Mouse (Mus musculus) cerebellum, adult 9-11 months (tissue): ENCODE measurements around the gene Fyn.

ENCODE experiments used
- DNase-seq: peaks from one replicate; pipeline ENCODE4 v3.0.0; 2022

The Fyn gene

DNA sequence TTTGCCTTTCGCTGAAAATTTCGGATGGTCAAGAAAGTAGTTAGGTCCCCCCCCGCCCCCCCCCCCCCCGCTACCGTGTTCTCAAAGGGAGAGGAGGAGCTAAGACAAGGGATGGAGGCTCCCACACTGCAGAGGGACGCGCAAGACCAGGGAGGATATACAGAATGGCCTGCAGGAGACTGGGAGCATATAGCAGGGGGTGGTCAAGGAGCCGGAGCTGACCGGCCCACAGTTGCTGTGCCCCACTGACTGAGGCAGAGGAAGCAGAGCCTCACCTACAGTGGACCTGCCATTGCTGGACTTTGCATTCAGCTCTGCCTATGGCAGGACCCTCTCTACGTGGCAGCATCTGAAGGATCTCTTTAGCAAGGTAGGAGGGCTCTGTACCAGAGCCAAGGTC lies 10.6 kb downstream of the Fyn start:
- peak; percentile 8 for DNase-seq

- DNase-seq, result peak; percentile 2
These were observed 11.2 kb downstream of the Fyn start for GRCm38 (mm10) chr10:39379721-39380370.

DNA sequence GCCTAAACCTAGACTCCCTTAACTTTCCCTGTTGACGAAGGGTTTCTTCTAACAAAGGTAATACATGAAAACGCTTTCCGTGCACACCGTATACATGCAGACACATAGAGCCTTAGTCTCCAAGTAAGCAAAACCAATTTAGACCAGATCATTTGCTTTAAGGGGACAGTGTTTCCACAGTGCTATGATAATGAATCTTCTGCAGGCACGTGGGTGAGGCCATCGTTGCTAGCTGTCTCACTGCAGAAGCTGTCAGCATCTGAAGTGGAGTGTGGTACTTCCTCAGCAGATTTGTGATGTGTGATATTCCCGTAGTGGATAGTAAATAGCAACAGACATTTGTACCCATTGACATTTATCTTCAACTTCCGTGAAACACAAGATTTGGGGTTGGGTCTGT lies 16.6 kb downstream of the Fyn start:
- no peak for DNase-seq

- DNase-seq, result no peak
These were observed 17.5 kb downstream of the Fyn start for GRCm38 (mm10) chr10:39386203-39386602.

DNA sequence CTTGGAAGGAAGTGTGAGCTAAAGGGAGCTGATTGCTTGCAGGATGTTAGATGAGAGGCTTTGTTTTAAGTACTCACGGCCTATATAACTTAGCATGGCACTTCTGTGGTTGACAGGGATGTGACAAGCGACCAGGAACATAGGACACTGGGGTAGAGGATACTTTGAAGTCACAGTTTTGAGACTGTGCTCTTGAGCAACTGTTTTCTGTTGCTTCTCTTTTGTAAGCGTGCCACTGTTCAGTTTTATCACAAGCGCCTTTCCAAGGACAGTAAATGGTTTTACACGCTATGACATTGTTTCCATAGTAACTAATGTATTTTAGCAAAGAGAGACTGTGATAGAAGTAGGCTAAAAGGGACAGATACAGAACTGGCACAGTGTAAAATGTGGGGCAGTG lies 18.4 kb downstream of the Fyn start:
- DNase-seq, result no peak

DNA sequence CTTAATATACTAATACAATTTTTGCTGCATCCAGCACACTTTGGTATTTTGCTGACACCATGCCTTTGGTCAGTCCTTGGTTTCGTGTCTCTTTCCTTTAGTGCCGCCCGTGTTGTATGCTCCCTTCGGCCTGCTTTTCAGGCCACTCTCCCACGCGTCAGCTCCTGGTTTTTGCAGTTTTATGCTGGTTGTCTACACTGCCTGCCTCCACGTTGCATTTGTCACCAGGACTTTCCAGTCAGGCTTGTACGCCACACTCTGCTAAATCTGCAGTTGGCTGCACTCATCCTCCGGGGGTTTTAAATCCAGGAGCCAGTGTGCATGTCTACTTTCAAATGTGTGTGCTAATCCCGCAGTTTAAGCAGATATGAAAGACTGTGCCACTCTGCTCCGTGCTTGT lies 18.9 kb downstream of the Fyn start:
- DNase-seq, result no peak

DNA sequence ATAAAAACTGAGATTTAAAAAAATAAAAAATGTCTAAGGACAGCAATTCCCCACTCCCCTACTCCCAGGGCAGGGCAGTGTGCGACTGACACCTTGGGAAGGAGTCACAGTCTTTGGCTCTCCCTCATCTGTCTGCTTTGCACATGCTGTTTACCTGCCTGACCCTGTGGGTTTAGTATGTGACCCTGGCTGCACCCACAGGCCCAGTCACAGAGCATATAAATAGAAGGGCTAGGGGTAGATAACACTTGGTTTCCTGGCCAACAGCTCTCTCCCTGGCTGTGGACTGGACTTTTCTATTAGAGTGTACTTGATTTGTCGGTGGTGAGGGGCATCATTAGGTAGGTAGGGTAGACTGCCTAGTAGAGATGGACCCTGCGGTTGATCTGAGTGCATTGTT lies 19.5 kb downstream of the Fyn start:
- no peak for DNase-seq

DNA sequence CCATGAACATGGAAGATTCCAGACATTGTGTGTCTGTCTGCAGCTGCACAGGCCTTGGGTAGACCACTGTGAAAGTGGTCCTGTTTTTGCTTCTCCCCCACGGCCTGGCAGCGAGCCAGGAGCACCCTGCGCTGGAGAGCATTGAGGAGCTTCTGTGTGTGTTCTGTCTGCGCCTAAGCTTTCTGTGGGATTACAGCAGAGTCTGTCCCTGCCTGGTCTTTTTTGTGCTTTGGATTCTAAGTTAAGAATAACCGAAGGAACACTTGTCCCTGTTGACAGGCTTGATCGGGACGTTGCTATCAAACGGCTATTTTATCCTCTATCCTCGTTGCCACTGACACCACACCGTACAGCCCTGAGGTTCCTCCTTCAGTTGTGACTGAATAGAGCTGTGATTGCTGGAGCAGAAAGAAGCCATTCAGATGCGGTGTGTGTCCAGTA lies 20.8 kb downstream of the Fyn start:
- no peak for DNase-seq

DNA sequence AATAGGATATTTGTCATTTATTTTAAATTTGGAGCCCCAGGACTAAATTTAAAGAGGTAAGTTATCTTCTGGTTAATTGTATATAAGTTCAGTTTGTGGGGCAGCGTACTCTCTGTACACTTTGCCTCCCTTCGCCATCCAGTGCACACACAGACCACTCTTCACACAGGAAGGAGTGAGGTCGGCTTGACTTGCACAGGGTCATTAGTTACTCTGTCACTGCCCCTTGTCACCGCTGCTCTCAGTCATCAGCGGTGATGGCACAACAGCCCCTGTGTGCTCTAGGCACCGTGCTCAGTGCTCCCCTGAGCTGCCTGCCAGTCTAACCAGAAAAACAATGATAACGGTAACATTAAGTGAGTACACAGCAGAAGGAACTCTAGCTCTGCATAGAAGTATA lies 21.9 kb downstream of the Fyn start:
- DNase-seq, result no peak

DNA sequence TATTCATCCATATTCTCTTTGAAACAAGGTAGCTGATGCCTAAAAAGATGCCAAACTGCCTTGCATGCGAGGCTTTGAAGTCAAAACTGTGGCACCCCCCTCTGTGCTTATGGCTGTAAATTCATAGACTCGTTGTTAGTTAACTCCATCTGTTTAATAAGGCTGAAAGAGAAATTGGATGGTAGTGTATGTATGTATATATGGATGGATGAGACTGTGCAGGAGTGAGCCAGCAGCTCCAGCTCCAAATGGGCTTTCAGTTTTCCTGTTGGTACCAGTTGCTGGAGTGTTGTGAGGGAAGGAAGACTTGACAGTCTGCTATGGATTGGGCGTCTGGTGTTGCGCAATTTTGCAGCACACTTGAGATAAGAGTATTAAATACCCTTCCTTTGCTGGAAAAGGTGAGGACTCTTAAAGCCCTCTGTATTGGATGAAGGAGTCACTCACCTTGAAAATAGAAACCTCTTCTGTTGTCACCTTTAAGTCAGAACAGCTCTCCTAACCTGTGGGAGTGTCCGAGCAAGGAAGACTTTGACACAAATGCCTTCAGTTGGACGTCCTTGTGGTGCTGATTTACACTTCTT lies 24.3 kb downstream of the Fyn start:
- no peak for DNase-seq

DNA sequence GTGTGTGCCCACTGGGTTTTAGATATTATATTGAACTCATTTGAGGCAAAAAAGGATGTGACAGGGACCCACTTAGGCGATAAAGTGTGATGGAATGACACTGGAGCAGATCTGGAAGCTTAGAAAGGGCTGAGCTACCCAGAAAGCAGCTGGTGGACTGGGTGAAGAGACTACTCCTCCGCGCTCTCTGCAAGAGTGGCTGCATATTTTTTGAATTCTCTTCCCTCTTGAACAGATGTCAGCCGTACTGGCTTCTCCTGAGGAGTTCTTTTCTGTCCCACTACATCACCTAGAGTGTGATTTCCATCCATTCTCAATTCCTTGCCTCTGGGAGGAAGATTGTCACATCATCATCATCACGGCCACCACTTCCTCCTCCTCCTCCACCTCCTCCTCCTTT lies 26.9 kb downstream of the Fyn start:
- DNase-seq, result no peak

DNA sequence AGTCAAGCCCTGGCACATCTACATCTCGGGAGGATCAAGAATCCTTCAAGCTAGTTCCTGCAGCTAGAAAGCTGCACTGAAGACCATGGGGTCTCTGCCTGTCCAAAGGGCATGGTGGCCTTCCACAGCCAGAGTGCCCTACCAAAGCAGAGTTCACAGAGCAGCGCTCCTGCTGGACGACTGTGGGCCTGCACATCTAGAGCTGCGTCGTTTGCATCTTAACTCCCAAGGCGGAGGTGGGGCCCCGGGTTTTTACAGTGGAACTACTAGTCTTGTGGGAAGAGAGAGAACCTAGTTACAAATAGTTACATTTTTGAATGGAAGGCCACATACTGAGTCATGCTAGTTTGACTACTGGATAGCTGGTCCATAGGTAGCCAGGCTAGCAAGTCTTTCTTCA lies 30.3 kb downstream of the Fyn start:
- no peak for DNase-seq

- DNase-seq, result no peak
These were observed 31.5 kb downstream of the Fyn start for GRCm38 (mm10) chr10:39400155-39400554.

DNA sequence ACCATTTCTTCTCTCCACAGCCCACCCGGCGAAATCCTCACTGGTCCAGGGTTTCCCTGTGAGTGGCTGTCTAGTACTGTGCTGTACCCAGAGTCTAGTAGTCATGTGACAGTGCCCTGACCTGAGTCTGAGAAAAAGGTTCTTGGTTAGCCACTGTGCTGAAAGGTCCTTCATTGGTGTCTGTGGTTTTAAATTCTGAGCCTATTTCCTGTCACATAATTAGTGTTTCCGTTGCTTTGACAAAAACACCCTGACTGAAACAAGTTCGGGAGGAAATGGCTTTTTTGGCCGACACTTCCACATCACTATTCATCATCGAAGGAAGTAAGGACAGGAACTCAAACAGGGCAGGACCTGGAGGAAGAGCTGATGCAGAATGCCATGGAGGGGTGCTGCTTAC lies 33.8 kb downstream of the Fyn start:
- DNase-seq, result no peak

DNA sequence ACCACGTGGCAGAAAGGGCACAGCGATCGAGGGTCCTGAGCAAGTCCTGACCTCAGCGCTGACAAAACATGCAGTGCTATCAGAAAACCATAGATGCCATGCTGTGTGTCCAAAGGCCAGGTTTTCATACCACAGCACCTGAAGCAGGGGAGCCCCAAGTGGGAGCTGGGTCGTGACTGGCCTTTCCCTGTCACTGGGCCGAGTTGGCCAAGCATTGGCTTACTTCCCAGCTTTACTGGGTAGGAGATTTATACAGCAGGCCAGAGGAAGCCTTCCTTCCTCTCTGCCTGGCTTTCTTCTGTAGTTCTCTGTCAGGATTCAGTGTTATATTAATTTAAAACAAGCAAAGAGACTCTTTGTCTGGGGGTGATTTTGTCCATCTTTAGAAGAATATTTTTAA lies 35.1 kb downstream of the Fyn start:
- peak; percentile 71 for DNase-seq

DNA sequence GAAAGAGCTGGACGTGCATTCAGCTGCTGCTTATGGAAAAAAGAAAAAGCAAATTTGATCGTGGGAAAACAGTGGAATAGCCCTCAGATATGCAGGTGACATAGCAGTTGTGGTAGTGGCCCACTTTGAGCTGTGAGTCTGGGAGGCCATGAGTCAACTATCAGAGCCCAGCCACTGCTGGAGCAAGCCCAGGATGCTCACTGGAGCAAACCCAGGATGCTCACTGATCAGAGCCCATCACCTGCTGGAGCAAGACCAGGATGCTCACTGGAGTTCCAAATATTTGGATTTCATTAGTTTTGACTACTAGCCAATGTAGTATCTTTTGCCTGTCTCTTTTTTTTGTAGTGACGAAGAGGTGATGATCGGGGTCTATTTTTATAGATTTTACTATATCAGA lies 35.5 kb downstream of the Fyn start:
- DNase-seq, result peak; percentile 69

GRCm38 (mm10) chr10:39405982-39406797 lies 37.5 kb downstream of the Fyn start:
- DNase-seq, result no peak

- no peak for DNase-seq
These were observed 38.1 kb downstream of the Fyn start for GRCm38 (mm10) chr10:39406798-39407189.

- DNase-seq, result no peak
These were observed 38.9 kb downstream of the Fyn start for GRCm38 (mm10) chr10:39407553-39407952.

- no peak for DNase-seq
These were observed 40.9 kb downstream of the Fyn start for GRCm38 (mm10) chr10:39409602-39410001.

DNA sequence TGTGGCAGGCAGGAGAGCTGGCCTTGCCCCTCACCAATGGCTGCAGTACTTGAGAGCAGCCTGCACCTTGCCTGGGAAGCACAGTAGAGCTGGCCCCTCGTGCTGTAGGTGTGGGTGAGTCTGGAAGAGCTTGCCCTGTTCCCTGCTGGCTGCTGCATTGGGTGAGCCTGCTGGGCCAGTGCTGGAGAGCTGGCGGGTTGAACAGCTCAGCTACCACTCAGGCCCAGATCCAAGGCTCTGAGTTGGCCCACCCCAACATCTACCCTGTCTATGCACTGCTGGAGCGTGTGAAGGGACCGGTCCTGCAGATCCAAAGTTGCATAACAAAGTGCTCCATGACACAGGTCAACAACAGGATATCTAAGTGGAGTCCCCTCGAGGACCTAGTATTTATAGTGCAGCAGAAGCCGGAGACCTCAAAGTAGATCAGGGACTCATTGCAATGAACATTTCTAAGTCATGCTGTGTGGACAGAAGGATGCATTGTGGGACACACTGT lies 41.5 kb downstream of the Fyn start:
- no peak for DNase-seq

DNA sequence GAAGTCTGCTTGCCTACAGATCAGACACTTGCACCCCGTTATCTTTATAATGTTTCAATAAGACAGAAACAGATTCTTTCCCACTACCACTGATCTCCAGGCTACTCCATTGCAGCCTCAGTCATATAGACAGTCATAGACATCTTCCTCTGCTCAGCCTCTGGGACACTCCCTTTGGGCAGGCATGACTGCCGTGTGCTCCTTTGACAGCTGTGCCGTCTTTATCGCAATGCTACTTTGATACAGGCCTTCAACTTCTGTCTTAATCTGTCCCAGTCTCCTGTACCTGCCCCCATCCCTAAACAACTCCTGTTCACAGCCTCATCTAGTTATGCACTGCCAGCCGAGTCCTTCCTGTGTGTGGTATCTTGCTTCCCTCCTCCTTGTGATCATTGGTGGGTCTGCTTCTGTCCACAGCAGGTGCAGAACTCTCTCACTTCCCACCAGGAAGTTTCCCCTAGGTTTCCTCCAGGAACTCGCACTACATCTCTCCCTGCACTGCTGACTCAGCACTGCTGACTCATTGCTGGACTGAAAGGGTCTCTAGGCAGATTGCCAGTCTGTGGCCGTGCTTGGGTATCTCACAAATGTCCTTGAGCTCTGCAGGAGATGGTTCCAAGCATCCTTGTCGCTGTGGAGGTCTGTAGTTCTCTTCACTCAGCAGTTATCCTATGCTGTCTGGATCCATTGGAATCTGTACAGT lies 43.4 kb downstream of the Fyn start:
- no peak for DNase-seq

- no peak for DNase-seq
These were observed 44.4 kb downstream of the Fyn start for GRCm38 (mm10) chr10:39412826-39413620.
